Mouse (Mus musculus) megakaryocyte, adult 5-6 weeks (primary cell): Measurements from ENCODE around the gene Bcat2. TPM values are rescaled to one million over a fixed set of nuclear protein-coding genes. Genes with fewer than 3 reads are reported as not detected.
A peak's percentile ranks its signal among the peaks of the same experiment; 100 is the strongest.

Source experiments
- ATAC-seq: 2 replicates; pipeline ENCODE4 v1.8.0; 2016; ENCODE audit warnings: mild to moderate bottlenecking, inconsistent platforms; ENCODE audit not compliant: poor library complexity, severe bottlenecking
- total RNA-seq, 2 experiments: library from RNA; stranded (forward) in 1 of 2; stranded (reverse) in 1 of 2; fragments of 153-499, 151-499 nt in 1 of 2; fragments of 221-1000, 200-1000 nt in 1 of 2; gene quantifications; 2 replicates each; pipeline versions ENCODE4 v1.2.3 to v1.2.4; 2015 to 2017

Bcat2 gene
- total RNA-seq, 2 experiments from 2014 or later: 16.7 to 26.6 TPM

DNA sequence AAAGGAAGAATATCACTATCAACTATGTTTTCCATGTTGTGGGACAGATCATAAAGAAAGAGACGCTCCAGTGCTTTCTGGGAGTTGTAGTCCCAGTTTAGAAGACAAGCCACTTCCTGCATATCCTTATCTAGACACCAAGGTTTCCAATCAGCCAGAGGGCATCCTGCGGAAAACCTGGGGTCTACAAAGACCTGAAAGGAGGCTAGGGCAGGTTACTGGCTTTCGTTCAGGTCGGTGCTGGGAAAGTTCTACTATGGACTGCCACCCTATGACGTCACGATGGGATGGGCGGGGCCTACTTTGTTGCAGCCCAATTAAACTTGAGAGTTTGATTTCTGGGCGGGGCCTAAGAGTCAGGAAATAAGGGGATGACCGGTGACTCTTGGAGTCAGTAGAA, 51.5 kb downstream of the Bcat2 start, which contains the start of gene Izumo1:
Izumo1 (plus strand) TSS at position 369 of the 400 bp plus-strand sequence.
- ATAC-seq: no peak

DNA sequence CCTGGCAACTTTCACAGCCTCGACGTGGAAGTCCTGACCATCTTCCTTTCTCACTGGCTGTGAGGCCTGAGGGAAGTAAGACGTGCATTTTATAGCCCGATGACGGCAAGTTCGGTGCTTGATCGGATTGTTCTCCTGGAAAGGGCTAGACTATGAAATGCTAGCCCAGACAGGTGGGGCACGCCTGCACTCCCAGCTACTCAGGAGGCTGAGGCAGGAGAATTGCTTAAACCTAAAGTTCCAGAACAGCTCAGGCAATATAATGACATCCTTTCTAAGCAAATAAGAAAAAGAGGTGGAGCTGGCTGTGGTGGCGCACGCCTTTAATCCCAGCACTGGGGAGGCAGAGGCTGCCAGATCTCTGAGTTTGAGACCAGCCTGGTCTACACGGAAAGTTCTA, 53.6 kb downstream of the Bcat2 start:
- ATAC-seq: no peak

DNA sequence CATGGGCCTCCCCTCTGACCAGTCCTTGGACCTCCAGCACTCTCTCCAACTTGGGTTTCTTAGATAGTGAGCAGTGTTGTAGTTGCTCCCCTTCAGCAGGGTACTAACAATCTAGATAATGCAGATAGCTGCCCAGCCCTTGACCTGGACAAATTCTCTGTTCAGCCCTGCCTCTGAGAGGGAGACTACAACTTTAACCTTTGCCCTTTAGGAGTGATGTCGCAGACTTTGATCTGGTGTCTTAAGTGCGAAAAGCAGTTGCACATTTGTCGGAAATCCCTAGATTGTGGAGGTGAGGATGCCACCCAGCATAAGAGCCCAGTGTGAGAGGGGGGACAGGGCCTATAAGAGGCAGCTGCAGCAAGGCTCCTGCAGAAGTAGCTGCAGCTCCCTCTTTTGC, 54.8 kb downstream of the Bcat2 start:
- no peak for ATAC-seq

DNA sequence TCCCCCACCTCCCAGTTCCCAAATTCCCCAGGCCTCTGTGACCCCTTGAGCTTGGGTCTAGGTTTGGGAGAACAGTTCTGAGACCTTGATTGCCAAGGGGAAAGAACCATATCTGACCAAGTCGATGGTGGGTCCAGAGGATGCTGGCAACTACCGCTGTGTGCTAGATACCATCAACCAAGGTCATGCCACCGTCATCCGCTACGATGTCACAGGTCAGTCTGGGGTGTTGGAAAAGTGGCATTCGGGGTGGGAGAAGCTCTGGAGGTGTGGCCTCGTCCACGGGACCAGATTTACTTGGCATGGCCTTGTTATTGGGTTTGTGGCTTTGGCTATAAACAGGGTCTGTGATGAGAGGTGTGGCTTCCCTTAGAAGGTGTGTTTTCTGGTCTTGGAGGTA, 55.5 kb downstream of the Bcat2 start:
- no peak for ATAC-seq

DNA sequence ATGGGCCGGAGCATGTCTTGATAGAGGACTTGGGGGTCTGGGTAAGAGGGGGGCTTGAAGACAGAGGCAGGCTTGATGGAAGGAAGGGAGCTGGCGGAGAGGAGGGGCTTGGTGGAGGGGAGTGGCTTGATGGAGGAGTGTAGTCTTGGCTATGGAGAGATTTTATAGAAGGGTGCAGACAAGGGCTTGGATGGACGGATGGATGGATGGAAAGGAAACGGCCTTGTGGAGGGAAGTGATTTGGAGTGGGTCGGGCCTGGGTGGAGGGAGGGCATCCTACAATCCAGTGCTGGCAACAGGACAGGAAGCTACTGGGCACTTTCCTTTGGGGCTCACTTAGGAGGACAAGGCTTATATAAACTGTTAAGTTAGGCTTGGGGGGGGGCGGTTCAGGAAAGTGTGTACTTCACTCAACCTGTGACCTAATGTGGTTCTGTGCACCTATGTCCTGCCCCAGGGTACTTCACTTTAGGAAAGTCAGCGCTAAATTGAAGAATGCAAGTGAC, 56.7 kb downstream of the Bcat2 start:
- no peak for ATAC-seq

DNA sequence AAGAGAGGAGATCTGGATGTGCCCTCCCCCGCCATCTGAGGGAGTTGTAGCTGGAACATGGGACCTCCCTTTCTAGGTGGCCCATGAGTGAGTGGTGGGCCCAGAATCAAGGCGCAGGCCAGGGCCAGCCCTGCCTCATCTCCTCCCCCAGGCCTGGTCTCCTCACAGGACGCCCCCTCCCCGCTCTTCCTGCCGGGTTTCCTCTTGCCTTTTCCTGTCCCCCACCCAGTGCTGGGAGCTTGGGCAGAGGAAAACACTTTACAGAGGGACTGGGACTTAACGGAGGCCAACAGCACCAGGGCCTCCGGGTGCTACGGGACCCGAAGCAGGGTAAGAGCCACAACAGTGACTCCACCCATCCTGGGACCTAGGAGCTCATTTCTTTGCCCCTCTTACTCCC, 57.3 kb downstream of the Bcat2 start, which contains the start of gene Rasip1:
Rasip1 (plus strand) TSS at position 228 of the 400 bp plus-strand sequence.
- ATAC-seq: no peak

DNA sequence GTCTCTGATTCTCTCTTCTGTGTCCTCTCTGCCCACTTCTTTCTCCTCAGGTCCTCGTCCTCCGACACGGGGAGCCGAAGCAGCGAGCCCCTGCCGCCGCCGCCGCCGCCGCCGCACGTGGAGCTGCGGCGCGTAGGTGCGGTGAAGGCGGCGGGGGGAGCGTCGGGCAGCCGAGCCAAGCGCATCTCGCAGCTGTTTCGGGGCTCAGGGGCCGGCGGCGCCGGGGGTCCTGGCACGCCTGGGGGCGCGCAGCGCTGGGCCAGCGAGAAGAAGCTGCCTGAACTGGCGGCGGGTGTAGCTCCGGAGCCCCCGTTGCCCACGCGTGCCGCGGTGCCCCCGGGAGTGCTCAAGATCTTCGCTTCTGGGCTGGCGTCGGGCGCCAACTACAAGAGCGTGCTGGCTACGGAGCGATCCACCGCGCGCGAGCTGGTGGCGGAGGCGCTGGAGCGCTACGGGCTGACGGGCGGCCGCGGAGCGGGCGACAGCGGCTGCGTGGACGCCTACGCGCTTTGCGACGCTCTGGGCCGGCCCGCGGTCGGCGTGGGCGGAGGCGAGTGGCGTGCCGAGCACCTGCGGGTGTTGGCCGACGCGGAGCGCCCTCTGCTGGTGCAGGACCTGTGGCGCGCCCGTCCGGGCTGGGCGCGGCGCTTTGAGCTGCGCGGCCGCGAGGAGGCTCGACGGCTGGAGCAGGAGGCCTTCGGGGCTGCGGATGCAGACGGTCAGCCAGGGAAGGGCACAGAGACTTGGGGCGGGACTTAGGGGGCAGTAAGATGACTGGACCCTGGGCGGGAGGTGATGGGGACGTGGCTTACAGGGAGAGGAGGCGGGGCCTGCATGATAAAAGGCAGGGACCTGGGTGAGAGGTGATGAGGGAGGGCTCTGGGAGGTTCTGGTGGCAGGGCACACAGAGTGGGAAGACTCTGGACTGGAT, 58.7 kb downstream of the Bcat2 start:
- peak; percentile 99 for ATAC-seq

DNA sequence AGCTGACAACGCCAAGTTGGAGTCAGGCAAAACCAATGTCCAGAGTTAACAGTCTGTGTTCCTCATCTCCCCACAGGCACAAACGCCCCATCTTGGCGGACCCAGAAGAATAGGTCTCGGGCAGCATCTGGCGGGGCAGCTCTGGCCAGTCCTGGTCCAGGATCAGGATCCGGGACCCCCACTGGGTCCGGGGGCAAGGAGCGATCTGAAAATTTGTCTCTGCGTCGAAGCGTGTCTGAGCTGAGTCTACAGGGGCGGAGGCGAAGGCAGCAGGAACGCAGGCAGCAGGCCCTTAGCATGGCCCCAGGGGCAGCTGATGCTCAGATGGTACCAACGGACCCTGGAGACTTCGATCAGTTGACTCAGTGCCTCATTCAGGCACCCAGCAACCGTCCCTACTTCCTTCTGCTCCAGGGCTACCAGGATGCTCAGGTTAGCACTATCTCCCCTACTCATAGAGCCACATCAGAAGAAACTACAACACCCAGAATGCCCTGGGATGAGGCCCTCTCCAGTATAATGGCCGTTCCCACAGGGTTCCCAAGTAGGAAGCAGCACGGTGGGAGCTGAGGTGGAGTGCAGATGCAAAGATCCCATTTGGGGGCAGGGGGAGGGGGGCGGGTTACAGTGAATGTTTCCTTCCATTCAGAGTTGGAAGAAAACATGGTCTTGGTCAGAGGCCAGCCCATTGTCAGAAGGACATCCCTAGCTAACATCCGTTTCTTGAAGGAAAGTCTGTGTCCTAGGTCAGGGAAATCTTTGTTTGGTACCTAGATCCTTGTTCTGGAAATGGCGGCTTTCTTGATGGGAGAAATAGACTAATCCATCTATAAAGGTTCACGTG, 60.3 kb downstream of the Bcat2 start:
- ATAC-seq: no peak

DNA sequence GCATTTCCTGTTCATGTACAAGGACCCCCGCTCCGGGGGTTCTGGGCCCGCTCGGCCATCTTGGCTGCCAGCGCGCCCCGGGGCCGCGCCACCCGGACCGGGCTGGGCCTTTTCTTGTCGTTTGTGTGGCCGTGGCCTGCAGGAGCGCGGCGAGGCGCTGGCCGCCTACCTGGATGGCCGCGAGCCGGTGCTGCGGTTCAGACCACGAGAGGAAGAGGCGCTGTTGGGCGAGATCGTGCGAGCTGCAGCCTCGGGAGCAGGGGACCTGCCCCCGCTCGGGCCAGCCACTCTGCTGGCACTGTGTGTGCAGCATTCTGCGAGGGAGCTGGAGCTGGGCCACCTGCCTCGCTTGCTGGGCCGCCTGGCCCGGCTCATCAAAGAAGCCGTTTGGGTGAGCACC, 62.5 kb downstream of the Bcat2 start:
- no peak for ATAC-seq

DNA sequence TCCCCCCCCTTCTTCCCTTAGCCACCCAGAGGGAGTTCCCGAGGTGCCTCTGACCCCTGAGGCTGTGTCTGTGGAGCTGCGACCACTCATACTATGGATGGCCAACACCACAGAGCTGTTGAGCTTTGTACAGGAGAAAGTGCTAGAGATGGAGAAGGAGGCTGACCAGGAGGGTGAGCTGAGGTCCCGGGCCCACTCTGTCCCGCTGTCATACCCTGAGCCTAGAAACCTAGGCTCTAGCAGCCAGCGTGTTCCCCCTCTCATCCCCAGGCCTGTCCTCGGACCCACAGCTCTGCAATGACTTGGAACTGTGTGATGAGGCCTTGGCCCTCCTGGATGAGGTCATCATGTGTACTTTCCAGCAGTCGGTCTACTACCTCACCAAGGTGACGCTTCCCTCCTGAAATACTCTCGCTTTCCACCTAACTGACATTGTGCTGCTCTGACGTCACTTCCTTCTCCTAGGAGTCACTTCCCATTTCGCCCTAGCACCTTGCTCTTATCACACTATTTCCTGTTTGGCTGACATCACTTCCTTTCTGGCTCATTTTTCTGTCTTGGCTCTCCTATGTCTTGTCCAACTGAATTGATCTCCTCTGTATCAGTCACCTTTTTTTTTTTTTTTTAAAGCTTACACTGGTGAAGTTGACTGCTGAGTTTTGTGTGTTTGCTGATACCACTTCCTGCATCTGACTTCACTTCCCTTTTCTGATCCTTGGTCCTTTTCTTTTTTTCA, 65.2 kb downstream of the Bcat2 start:
- ATAC-seq: peak; percentile 96

DNA sequence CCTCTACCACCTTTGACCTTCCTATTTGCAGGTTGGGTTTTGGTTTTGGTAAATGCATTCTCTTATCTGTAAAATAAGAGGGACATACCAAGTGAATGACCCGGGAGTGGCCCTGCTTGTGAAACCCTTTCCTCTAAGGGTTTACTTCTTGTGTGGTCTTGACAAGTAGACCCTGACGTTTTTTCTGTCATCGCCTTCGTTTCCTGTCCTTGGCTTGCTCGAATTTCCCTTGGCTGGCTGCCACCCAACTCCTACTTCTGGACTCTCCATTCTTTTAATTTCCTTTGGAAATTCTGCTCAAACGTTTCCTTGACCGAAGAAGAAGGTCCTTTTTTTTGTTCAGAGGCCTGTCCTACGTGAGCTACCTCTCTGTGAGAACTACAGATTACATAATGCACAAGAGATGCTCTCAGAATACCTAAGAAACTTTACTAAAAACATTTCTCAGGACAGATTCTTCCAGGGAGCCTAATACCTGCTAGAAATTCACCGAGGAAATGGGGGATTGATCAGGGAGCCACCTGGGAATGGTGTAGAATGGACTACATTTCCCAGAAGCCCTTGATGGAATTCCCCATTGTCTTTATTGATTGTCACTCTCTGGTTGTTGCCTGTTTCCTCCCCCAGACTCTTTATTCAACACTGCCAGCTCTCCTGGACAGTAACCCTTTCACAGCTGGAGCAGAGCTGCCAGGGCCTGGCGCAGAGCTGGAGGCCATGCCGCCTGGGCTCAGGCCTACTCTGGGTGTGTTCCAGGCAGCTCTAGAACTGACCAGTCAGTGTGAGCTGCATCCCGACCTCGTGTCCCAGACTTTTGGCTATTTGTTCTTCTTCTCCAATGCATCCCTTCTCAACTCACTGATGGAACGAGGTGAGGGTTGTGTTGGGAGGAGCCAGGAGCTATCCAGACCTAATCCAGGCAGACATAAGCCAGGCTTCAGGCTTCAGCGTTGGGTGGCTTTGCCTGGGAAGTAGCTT, 66.0 kb downstream of the Bcat2 start:
- no peak for ATAC-seq

DNA sequence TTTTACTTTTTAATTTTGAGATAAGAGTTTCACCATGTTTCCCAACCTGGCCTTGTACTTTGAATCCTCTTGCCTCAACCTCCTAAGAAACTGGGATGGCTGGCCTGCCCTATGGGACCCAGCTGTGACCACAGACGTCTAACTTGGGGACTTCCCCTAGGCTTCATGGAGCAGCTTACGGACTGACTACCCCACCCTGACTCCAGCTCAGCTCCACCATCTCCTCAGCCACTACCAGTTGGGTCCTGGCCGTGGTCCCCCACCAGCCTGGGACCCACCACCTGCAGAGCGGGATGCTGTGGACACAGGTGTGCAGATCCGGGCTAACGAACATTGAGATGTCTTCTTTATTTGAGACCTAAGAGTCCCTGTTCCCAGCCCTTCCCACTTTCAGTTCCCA, 67.8 kb downstream of the Bcat2 start:
- no peak for ATAC-seq

DNA sequence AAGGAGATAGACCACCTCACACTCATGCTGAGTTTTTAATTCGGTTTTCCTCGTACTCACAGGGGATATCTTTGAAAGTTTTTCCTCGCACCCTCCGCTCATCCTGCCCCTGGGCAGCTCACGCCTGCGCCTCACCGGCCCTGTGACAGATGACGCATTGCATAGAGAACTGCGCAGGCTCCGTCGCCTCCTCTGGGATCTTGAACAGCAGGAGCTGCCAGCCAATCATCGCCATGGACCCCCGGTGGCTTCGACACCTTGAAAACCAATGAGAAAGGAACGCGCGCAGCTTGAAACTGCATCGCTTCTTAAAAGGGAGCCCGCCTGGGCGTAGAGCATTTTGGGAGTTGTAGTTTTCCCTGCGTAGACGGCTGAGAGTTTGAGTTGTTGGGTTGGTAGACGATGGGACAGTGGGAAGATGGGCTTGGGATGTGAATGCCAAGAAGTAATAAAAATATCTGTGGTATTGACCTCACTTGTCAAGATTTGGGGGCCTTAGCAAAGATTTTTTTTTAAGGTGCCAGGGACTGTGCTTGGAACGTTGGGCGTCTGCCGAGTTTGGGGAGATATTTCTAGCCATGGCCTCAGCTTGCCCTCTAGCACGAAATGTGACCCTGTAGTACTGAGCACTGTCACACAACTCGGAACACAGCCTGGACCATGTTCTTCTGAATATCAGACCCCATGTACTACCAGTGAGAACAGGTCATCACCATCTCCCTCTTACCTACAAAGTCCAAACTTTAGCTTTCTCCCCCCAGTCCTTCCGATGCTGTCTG, 68.9 kb downstream of the Bcat2 start:
- ATAC-seq: no peak

Other genes with a start within 250 kb of the Bcat2 start
Only the 30 nearest of the 36 such genes appear.
- 0.71 TPM in 1 of 2 replicates, not detected in the other for gene Lin7b, start 199.6 kb upstream of the Bcat2 start, total RNA-seq (2015)
- not detected in 2 replicates for gene Lin7b, start 199.6 kb upstream of the Bcat2 start, total RNA-seq (2017)
- gene Snrnp70, start 174.4 kb upstream of the Bcat2 start, total RNA-seq (2015): 69.6 and 94.3 TPM in 2 replicates
- 261 and 320 TPM in 2 replicates for gene Snrnp70, start 174.4 kb upstream of the Bcat2 start, total RNA-seq (2017)
- not detected in 2 replicates for gene Kcna7, start 164.5 kb upstream of the Bcat2 start, total RNA-seq (2015)
- not detected in 2 replicates for gene Kcna7, start 164.5 kb upstream of the Bcat2 start, total RNA-seq (2017)
- not detected in 2 replicates for gene Ntf5, start 156.5 kb upstream of the Bcat2 start, total RNA-seq (2015)
- gene Ntf5, start 156.5 kb upstream of the Bcat2 start, total RNA-seq (2017): not detected in 2 replicates
- gene Lhb, start 149.3 kb upstream of the Bcat2 start, total RNA-seq (2015): not detected in 2 replicates
- not detected in 2 replicates for gene Lhb, start 149.3 kb upstream of the Bcat2 start, total RNA-seq (2017)
- gene Gys1, start 135.3 kb upstream of the Bcat2 start, total RNA-seq (2015): 9.8 and 10.6 TPM in 2 replicates
- gene Gys1, start 135.3 kb upstream of the Bcat2 start, total RNA-seq (2017): 7.2 and 8.8 TPM in 2 replicates
- gene Ruvbl2, start 132.1 kb upstream of the Bcat2 start, total RNA-seq (2015): 48.6 and 51.6 TPM in 2 replicates
- gene Ruvbl2, start 132.1 kb upstream of the Bcat2 start, total RNA-seq (2017): 52.9 and 60.2 TPM in 2 replicates
- gene Ftl1, start 110.3 kb upstream of the Bcat2 start, total RNA-seq (2015): 2,869 and 3,213 TPM in 2 replicates
- gene Ftl1, start 110.3 kb upstream of the Bcat2 start, total RNA-seq (2017): 1,589 and 1,786 TPM in 2 replicates
- 24.6 and 25.0 TPM in 2 replicates for gene Bax, start 103.3 kb upstream of the Bcat2 start, total RNA-seq (2015)
- gene Bax, start 103.3 kb upstream of the Bcat2 start, total RNA-seq (2017): 31.8 and 37.4 TPM in 2 replicates
- gene Tulp2, start 88.3 kb upstream of the Bcat2 start, total RNA-seq (2015): not detected in 2 replicates
- gene Tulp2, start 88.3 kb upstream of the Bcat2 start, total RNA-seq (2017): not detected in 2 replicates
- not detected in 2 replicates for gene Gm45808, start 83.3 kb upstream of the Bcat2 start, total RNA-seq (2015)
- 0.61 TPM in 1 of 2 replicates, not detected in the other for gene Gm45808, start 83.3 kb upstream of the Bcat2 start, total RNA-seq (2017)
- gene Dhdh, start 81.3 kb upstream of the Bcat2 start, total RNA-seq (2015): 15.5 and 18.3 TPM in 2 replicates
- gene Dhdh, start 81.3 kb upstream of the Bcat2 start, total RNA-seq (2017): 14.2 and 16.0 TPM in 2 replicates
- 54.9 and 59.1 TPM in 2 replicates for gene Nucb1, start 59.7 kb upstream of the Bcat2 start, total RNA-seq (2015)
- 178 and 199 TPM in 2 replicates for gene Nucb1, start 59.7 kb upstream of the Bcat2 start, total RNA-seq (2017)
- 29.2 and 39.1 TPM in 2 replicates for gene Ppp1r15a, start 43.9 kb upstream of the Bcat2 start, total RNA-seq (2015)
- gene Ppp1r15a, start 43.9 kb upstream of the Bcat2 start, total RNA-seq (2017): 50.0 and 64.7 TPM in 2 replicates
- not detected in 2 replicates for gene Plekha4, start 43.8 kb upstream of the Bcat2 start, total RNA-seq (2015)
- gene Plekha4, start 43.8 kb upstream of the Bcat2 start, total RNA-seq (2017): 0.24 TPM in 1 of 2 replicates, not detected in the other
- 0.25 TPM in 1 of 2 replicates, not detected in the other for gene Hsd17b14, start 15.3 kb upstream of the Bcat2 start, total RNA-seq (2015)
- gene Hsd17b14, start 15.3 kb upstream of the Bcat2 start, total RNA-seq (2017): not detected in 2 replicates
- not detected in 2 replicates for gene Fgf21, start 45.3 kb downstream of the Bcat2 start, total RNA-seq (2015)
- not detected in 2 replicates for gene Fgf21, start 45.3 kb downstream of the Bcat2 start, total RNA-seq (2017)
- not detected in 2 replicates for gene Fut1, start 47.1 kb downstream of the Bcat2 start, total RNA-seq (2015)
- not detected in 2 replicates for gene Fut1, start 47.1 kb downstream of the Bcat2 start, total RNA-seq (2017)
- gene Izumo1, start 51.7 kb downstream of the Bcat2 start, total RNA-seq (2015): not detected in 2 replicates
- gene Izumo1, start 51.7 kb downstream of the Bcat2 start, total RNA-seq (2017): 0.22 TPM in 1 of 2 replicates, not detected in the other
- gene Rasip1, start 57.3 kb downstream of the Bcat2 start, total RNA-seq (2015): 0.20 TPM in 1 of 2 replicates, not detected in the other
- gene Rasip1, start 57.3 kb downstream of the Bcat2 start, total RNA-seq (2017): 0.29 TPM in 1 of 2 replicates, not detected in the other
- not detected in 2 replicates for gene Mamstr, start 69.8 kb downstream of the Bcat2 start, total RNA-seq (2015)
- gene Mamstr, start 69.8 kb downstream of the Bcat2 start, total RNA-seq (2017): 0.53 TPM in 1 of 2 replicates, not detected in the other
- gene Fut2, start 96.2 kb downstream of the Bcat2 start, total RNA-seq (2015): not detected in 2 replicates
- not detected in 2 replicates for gene Fut2, start 96.2 kb downstream of the Bcat2 start, total RNA-seq (2017)
- gene Ntn5, start 113.9 kb downstream of the Bcat2 start, total RNA-seq (2015): not detected in 2 replicates
- not detected in 2 replicates for gene Ntn5, start 113.9 kb downstream of the Bcat2 start, total RNA-seq (2017)
- gene Sec1, start 124.2 kb downstream of the Bcat2 start, total RNA-seq (2015): not detected in 2 replicates
- not detected in 2 replicates for gene Sec1, start 124.2 kb downstream of the Bcat2 start, total RNA-seq (2017)
- gene Car11, start 129.7 kb downstream of the Bcat2 start, total RNA-seq (2015): not detected in 2 replicates
- gene Car11, start 129.7 kb downstream of the Bcat2 start, total RNA-seq (2017): not detected in 2 replicates
- gene Dbp, start 134.9 kb downstream of the Bcat2 start, total RNA-seq (2015): 3.3 and 4.1 TPM in 2 replicates
- gene Dbp, start 134.9 kb downstream of the Bcat2 start, total RNA-seq (2017): 3.9 and 5.9 TPM in 2 replicates
- 1,249 and 1,272 TPM in 2 replicates for gene Rpl18, start 145.3 kb downstream of the Bcat2 start, total RNA-seq (2015)
- 1,058 and 1,261 TPM in 2 replicates for gene Rpl18, start 145.3 kb downstream of the Bcat2 start, total RNA-seq (2017)
- gene Sphk2, start 147.8 kb downstream of the Bcat2 start, total RNA-seq (2015): 14.6 and 21.2 TPM in 2 replicates
- 13.7 and 15.7 TPM in 2 replicates for gene Sphk2, start 147.8 kb downstream of the Bcat2 start, total RNA-seq (2017)
- gene Fam83e, start 151.1 kb downstream of the Bcat2 start, total RNA-seq (2015): 0.18 and 0.29 TPM in 2 replicates
- gene Fam83e, start 151.1 kb downstream of the Bcat2 start, total RNA-seq (2017): 0.12 and 0.22 TPM in 2 replicates
- gene Spaca4, start 155.7 kb downstream of the Bcat2 start, total RNA-seq (2015): not detected in 2 replicates
- not detected in 2 replicates for gene Spaca4, start 155.7 kb downstream of the Bcat2 start, total RNA-seq (2017)